Mouse (Mus musculus): ENCODE measurements around the gene Wdfy1. TPM values are rescaled to one million over a fixed set of nuclear protein-coding genes. Genes with fewer than 3 reads are reported as not detected.

Wdfy1 gene
- polyA plus RNA-seq (2016; fragmentation: Nextera tagmentation; extraction: Ambion mirVana): 62.9 and 69.9 TPM in 2 replicates

- H3K9me3 ChIP-seq: no peaks in the 10 kb centered on the region
- under 1% methylated on average over 38 of the region's 38 CpGs for WGBS
- H3K9ac ChIP-seq: peak within 1 kb of the TSS; percentile 93
- H3K4me1 ChIP-seq: no peaks in the 10 kb centered on the region
- H3K27me3 ChIP-seq (replicated peaks): no peaks in the 10 kb centered on the region
- H3K4me2 ChIP-seq (replicated peaks): peak within 1 kb of the TSS; percentile 65
- peak within 1 kb of the TSS; percentile 84 for H3K4me3 ChIP-seq
- peak; percentile 99 for ATAC-seq (ENCODE audit: low FRiP score, low read depth)
- H3K27ac ChIP-seq: peak within 1 kb of the TSS; percentile 80
- peaks cover 31% of the 10 kb centered on the region for H3K36me3 ChIP-seq
Observed at GRCm38 (mm10) chr1:79775927-79776458, at the start of gene Wdfy1, which contains the start of gene Mrpl44. Gene Wdfy1, minus strand, starts transcription at chr1:79776143. Gene Mrpl44, plus strand, starts transcription at chr1:79776018.

- no peak overlapping the region for H3K27ac ChIP-seq
- peaks cover 15% of the 10 kb centered on the region; the same call in 1 of the 2 replicates for H3K36me3 ChIP-seq
- H3K9me3 ChIP-seq: no peaks in the 10 kb centered on the region
- no peak overlapping the region for H3K9ac ChIP-seq
- H3K4me1 ChIP-seq: peaks cover 8% of the 10 kb centered on the region
- H3K27me3 ChIP-seq (replicated peaks): no peaks in the 10 kb centered on the region
- 74% methylated on average over 14 of the region's 14 CpGs for WGBS
- H3K4me2 ChIP-seq (replicated peaks): no peak overlapping the region
- ATAC-seq (ENCODE audit: low FRiP score, low read depth): no peak
- no peak overlapping the region for H3K4me3 ChIP-seq
Observed at GRCm38 (mm10) chr1:79823951-79824633, 48.1 kb upstream of the Wdfy1 start.

GRCm38 (mm10) chr1:79822806-79823525, 47.0 kb upstream of the Wdfy1 start:
- Histone ChIP-seq H3K9me3 (no peaks in the 10 kb centered on the region), H3K27ac (no peak overlapping the region), H3K9ac (no peak overlapping the region), H3K4me1 (peaks cover 8% of the 10 kb centered on the region), H3K36me3 (peaks cover 15% of the 10 kb centered on the region; the same call in 1 of the 2 replicates), H3K27me3 (replicated peaks) (no peaks in the 10 kb centered on the region), H3K4me2 (replicated peaks) (no peak overlapping the region), H3K4me3 (no peak overlapping the region)
- ATAC-seq (ENCODE audit: low FRiP score, low read depth): no peak
- 81% methylated on average over 13 of the region's 13 CpGs for WGBS

DNA sequence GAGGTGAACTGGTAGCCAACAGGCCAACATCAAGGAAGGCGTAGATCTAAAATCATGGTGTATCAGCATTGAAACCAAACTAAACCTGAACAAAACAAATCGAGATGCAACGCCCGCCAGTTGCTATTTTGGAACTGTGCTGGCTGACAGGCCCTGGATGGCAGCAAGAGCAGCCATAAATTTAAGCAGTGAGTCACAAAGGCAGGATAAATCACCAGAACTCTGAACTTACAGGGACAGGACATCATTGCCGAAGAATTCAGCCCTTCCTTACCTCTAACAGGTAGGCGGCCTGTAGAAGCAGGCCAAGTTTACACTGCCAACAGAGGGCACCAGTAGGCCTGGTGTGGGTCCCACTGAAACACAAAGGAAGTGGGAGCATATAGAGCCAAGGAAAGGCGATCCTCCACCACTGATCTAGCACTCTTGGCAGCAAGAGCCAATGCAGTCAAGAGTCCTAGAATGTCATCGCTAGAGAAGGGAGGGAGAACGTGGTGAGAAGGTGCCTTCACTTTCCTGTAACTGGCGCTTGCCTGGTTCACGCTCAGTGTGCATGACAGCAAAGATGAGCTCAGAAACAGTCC, 43.4 kb upstream of the Wdfy1 start:
- no peak for ATAC-seq (ENCODE audit: low FRiP score, low read depth)
- H3K27me3 ChIP-seq (replicated peaks): no peaks in the 10 kb centered on the region
- no peak overlapping the region for H3K27ac ChIP-seq
- no peak overlapping the region for H3K4me2 ChIP-seq (replicated peaks)
- no peak overlapping the region for H3K4me3 ChIP-seq
- H3K9me3 ChIP-seq: no peaks in the 10 kb centered on the region
- WGBS: 91% methylated on average over 11 of the region's 11 CpGs
- no peaks in the 10 kb centered on the region; the same call in 1 of the 2 replicates for H3K4me1 ChIP-seq
- peaks cover 24% of the 10 kb centered on the region; the same call in 1 of the 2 replicates for H3K36me3 ChIP-seq
- H3K9ac ChIP-seq: no peak overlapping the region

GRCm38 (mm10) chr1:79815446-79815845, 39.5 kb upstream of the Wdfy1 start:
- 91% methylated on average over 3 of the region's 3 CpGs for WGBS
- Histone ChIP-seq H3K9ac (no peak overlapping the region), H3K27ac (no peak overlapping the region), H3K36me3 (peaks cover 19% of the 10 kb centered on the region; the same call in 1 of the 2 replicates), H3K4me1 (no peaks in the 10 kb centered on the region), H3K4me2 (replicated peaks) (no peak overlapping the region), H3K4me3 (no peak overlapping the region), H3K27me3 (replicated peaks) (no peaks in the 10 kb centered on the region), H3K9me3 (no peaks in the 10 kb centered on the region)
- ATAC-seq (ENCODE audit: low FRiP score, low read depth): no peak

DNA sequence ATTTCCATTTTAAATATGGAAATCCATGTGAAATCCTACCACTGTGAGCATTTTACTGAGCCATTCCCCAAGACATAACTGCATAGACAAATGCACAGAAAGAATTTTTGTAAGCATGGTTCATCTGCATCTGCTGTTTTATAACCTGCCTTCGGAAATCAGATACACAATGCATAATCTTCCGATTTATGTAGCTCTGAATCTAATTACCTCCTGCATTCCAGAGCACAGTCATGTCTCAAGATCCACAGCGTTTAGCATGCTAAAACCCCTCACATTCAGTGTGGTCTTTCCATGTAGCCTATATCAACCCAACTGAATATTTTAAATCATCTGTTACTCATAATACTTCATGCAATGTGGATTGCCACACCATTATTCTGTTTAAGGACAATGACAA, 33.5 kb upstream of the Wdfy1 start:
- no peaks in the 10 kb centered on the region for H3K4me1 ChIP-seq
- no peak overlapping the region for H3K4me3 ChIP-seq
- ATAC-seq (ENCODE audit: low FRiP score, low read depth): no peak
- no peaks in the 10 kb centered on the region for H3K27me3 ChIP-seq (replicated peaks)
- WGBS: 86% methylated on average over 3 of the region's 3 CpGs
- H3K27ac ChIP-seq: no peak overlapping the region
- H3K4me2 ChIP-seq (replicated peaks): no peak overlapping the region
- H3K9me3 ChIP-seq: no peaks in the 10 kb centered on the region
- no peak overlapping the region for H3K9ac ChIP-seq
- peaks cover 5% of the 10 kb centered on the region; the same call in 1 of the 2 replicates for H3K36me3 ChIP-seq

DNA sequence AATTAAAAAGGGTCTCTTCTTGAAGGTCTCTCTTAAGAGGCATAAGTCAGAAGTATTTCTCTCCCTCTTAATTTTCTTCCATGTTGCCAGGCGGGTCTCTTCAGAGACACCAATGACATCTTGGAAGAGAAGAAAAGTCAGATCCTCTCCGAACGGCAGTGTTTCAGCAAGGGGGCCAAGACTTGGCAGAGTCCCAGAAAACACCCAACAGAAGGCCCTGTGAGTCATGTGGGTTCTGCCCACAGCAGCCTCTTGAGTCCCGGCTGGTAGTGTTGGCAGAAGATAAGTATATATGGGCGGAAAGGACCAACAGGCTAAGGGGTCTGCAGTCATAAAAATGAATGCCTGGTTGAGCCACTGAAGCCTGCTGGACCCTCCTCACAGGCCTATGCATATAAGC, 30.9 kb upstream of the Wdfy1 start:
- Histone ChIP-seq H3K27me3 (replicated peaks) (no peaks in the 10 kb centered on the region), H3K4me1 (no peaks in the 10 kb centered on the region), H3K36me3 (peaks cover 3% of the 10 kb centered on the region; the same call in 1 of the 2 replicates), H3K9me3 (no peaks in the 10 kb centered on the region), H3K27ac (no peak overlapping the region), H3K4me3 (no peak overlapping the region), H3K9ac (no peak overlapping the region), H3K4me2 (replicated peaks) (no peak overlapping the region)
- 77% methylated on average over 5 of the region's 5 CpGs for WGBS
- ATAC-seq (ENCODE audit: low FRiP score, low read depth): no peak

- H3K4me1 ChIP-seq: no peaks in the 10 kb centered on the region
- no peaks in the 10 kb centered on the region for H3K27me3 ChIP-seq (replicated peaks)
- no peak overlapping the region for H3K4me2 ChIP-seq (replicated peaks)
- no peak for ATAC-seq (ENCODE audit: low FRiP score, low read depth)
- H3K27ac ChIP-seq: no peak overlapping the region
- H3K9ac ChIP-seq: no peak overlapping the region
- H3K9me3 ChIP-seq: no peaks in the 10 kb centered on the region
- H3K4me3 ChIP-seq: no peak overlapping the region
- peaks cover 3% of the 10 kb centered on the region; the same call in 1 of the 2 replicates for H3K36me3 ChIP-seq
- 74% methylated on average over 7 of the region's 7 CpGs for WGBS
Observed at GRCm38 (mm10) chr1:79803614-79804013, 27.7 kb upstream of the Wdfy1 start.

GRCm38 (mm10) chr1:79802858-79803427, 27.0 kb upstream of the Wdfy1 start:
- peak overlapping the region; percentile 20; the same call in 1 of the 2 replicates for H3K4me2 ChIP-seq (replicated peaks)
- no peaks in the 10 kb centered on the region for H3K9me3 ChIP-seq
- 31% methylated on average over 11 of the region's 11 CpGs for WGBS
- peaks cover 3% of the 10 kb centered on the region; the same call in 1 of the 2 replicates for H3K36me3 ChIP-seq
- ATAC-seq (ENCODE audit: low FRiP score, low read depth): peak; percentile 86
- H3K27me3 ChIP-seq (replicated peaks): no peaks in the 10 kb centered on the region
- no peaks in the 10 kb centered on the region for H3K4me1 ChIP-seq
- H3K9ac ChIP-seq: no peak overlapping the region
- no peak overlapping the region for H3K4me3 ChIP-seq
- no peak overlapping the region for H3K27ac ChIP-seq

DNA sequence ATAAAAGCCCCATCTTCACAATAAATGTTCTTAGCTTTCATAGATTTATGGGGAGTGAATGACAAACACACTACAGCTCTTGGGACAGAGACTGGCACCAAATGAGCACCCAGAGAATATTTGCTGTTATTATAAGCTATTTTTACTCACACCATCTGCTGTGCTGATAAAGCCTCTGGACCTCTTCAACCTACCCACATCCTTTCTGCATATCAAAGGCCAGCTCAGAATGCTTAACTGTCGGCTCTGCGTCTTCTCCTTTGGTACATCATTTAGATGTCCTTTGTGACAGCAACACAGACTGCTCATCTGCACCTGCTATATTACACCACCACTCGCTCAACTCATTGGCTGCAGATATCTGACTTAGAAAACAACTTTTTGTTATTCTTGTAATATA, 21.1 kb upstream of the Wdfy1 start:
- WGBS: 88% methylated on average over 3 of the region's 3 CpGs
- H3K9ac ChIP-seq: no peak overlapping the region
- H3K4me1 ChIP-seq: no peaks in the 10 kb centered on the region
- no peak overlapping the region for H3K4me2 ChIP-seq (replicated peaks)
- no peaks in the 10 kb centered on the region for H3K27me3 ChIP-seq (replicated peaks)
- H3K27ac ChIP-seq: no peak overlapping the region
- H3K9me3 ChIP-seq: no peaks in the 10 kb centered on the region
- H3K4me3 ChIP-seq: no peak overlapping the region
- H3K36me3 ChIP-seq: peaks cover 4% of the 10 kb centered on the region; the same call in 1 of the 2 replicates
- ATAC-seq (ENCODE audit: low FRiP score, low read depth): no peak

- Histone ChIP-seq H3K4me2 (replicated peaks) (no peak overlapping the region), H3K4me1 (no peaks in the 10 kb centered on the region), H3K4me3 (no peak overlapping the region), H3K27me3 (replicated peaks) (no peaks in the 10 kb centered on the region), H3K36me3 (peaks cover 22% of the 10 kb centered on the region), H3K9me3 (no peaks in the 10 kb centered on the region), H3K27ac (no peak overlapping the region), H3K9ac (no peak overlapping the region)
- 68% methylated on average over 7 of the region's 7 CpGs for WGBS
- ATAC-seq (ENCODE audit: low FRiP score, low read depth): peak; percentile 87
Observed at GRCm38 (mm10) chr1:79786267-79786927, 10.5 kb upstream of the Wdfy1 start.

Data from neural tube, embryonic 12.5 days (tissue).